Comparison of ENCODE assay signal across 8 mouse cellular contexts in genomic region chr5:30888337-30889087, GRCm38 (mm10). TPM values are rescaled to one million over a fixed set of nuclear protein-coding genes. Genes with fewer than 3 reads are reported as not detected.
DNase-seq lines count a peak whose midpoint lies in the region; ATAC-seq and TF ChIP-seq lines count a peak whose summit lies in the region.

Gene Agbl5, plus strand, starts transcription at chr5:30888694.

- peak within 1 kb of the TSS; percentile 75 for H3K9ac ChIP-seq in CH12.LX (ENCODE audit: insufficient read depth, low read depth)
- H3K9ac ChIP-seq in forebrain, embryonic 12.5 days: peak within 1 kb of the TSS; percentile 83
- H3K9ac ChIP-seq in heart, postnatal 0 days (replicated peaks; ENCODE audit: low read depth, low read length): peak within 1 kb of the TSS; percentile 67
- peak within 1 kb of the TSS; percentile 84 for H3K9ac ChIP-seq in liver, embryonic 16.5 days (ENCODE audit: low read depth, low read length)
- peak within 1 kb of the TSS; percentile 91 for H3K9ac ChIP-seq in neural tube, embryonic 13.5 days

- H3K36me3 ChIP-seq in CH12.LX (replicated peaks in 1 of 2; ENCODE audit: control insufficient read depth in 1 of 2, insufficient read depth in 1 of 2, low read length in 1 of 2): peaks cover 17 to 35% of the 10 kb centered on the region in 2 experiments
- H3K36me3 ChIP-seq in forebrain, embryonic 12.5 days (replicated peaks): peaks cover 32% of the 10 kb centered on the region
- H3K36me3 ChIP-seq in heart, postnatal 0 days (replicated peaks; ENCODE audit: control insufficient read depth, insufficient read depth, low read length): peaks cover 29% of the 10 kb centered on the region; the same call in 1 of the 2 replicates
- H3K36me3 ChIP-seq in liver, embryonic 16.5 days (ENCODE audit: control insufficient read depth, insufficient read depth): peaks cover 14% of the 10 kb centered on the region
- H3K36me3 ChIP-seq in neural tube, embryonic 13.5 days: peaks cover 30% of the 10 kb centered on the region
- H3K36me3 ChIP-seq in testis, adult 2 months (ENCODE audit: control insufficient read depth, insufficient read depth, low read length): peaks cover 6% of the 10 kb centered on the region

- H3K4me2 ChIP-seq in CH12.LX (ENCODE audit: insufficient read depth, low read depth, poor library complexity, severe bottlenecking): peak within 1 kb of the TSS; percentile 53
- peak within 1 kb of the TSS; percentile 69 for H3K4me2 ChIP-seq in forebrain, embryonic 12.5 days
- H3K4me2 ChIP-seq in heart, postnatal 0 days (ENCODE audit: low read depth, low read length): peak within 1 kb of the TSS; percentile 97
- peak within 1 kb of the TSS; percentile 92 for H3K4me2 ChIP-seq in liver, embryonic 16.5 days (ENCODE audit: low read depth, low read length)
- peak within 1 kb of the TSS; percentile 77 for H3K4me2 ChIP-seq in neural tube, embryonic 13.5 days

- dilution Hi-C loops in CH12.LX (cut with MboI; ENCODE audit: extremely low pct_ligation_motif_present, extremely low pct_unique_long_range_greater_than_20kb, low sequenced_read_pairs): no loop called here

- TF ChIP-seq POLR2A in CH12.LX (IDR thresholded peaks at IDR 0.05; ENCODE audit: low read depth, low read length): peak; percentile 63
- TF ChIP-seq POLR2A in testis, adult 2 months (IDR thresholded peaks at IDR 0.05; ENCODE audit: control insufficient read depth, low read depth, low read length): peak; percentile 57

- H3K4me3 ChIP-seq in CH12.LX (replicated peaks in 1 of 3; ENCODE audit: low read depth in 2 of 3, low read length in 2 of 3, poor library complexity in 1 of 3): peak within 1 kb of the TSS; percentile 75 to 87 (median 79)
- peak within 1 kb of the TSS; percentile 82 for H3K4me3 ChIP-seq in forebrain, embryonic 12.5 days (replicated peaks)
- H3K4me3 ChIP-seq in heart, postnatal 0 days (ENCODE audit: low read depth, low read length): peak within 1 kb of the TSS; percentile 76
- peak within 1 kb of the TSS; percentile 87 for H3K4me3 ChIP-seq in liver, embryonic 16.5 days (ENCODE audit: low read depth, low read length)
- peak within 1 kb of the TSS; percentile 84 for H3K4me3 ChIP-seq in neural tube, embryonic 13.5 days
- peak within 1 kb of the TSS; percentile 100 for H3K4me3 ChIP-seq in testis, adult 2 months (ENCODE audit: control insufficient read depth, low read depth, low read length)

- WGBS in forebrain, embryonic 12.5 days: under 1% methylated on average over 33 of the region's 42 CpGs
- under 1% methylated on average over 42 of the region's 42 CpGs for WGBS in heart, postnatal 0 days
- under 1% methylated on average over 39 of the region's 42 CpGs for WGBS in liver, embryonic 16.5 days (ENCODE audit: insufficient replicate concordance)
- WGBS in neural tube, embryonic 13.5 days: under 1% methylated on average over 32 of the region's 42 CpGs

- in situ Hi-C loops in CH12.LX (cut with MboI; ENCODE audit: low pct_ligation_motif_present, low pct_unique_long_range_greater_than_20kb, low sequenced_read_pairs): no loop called here

- ATAC-seq in forebrain, embryonic 12.5 days (ENCODE audit: low FRiP score): peak; percentile 92
- peak; percentile 88 for ATAC-seq in heart, postnatal 0 days (ENCODE audit: insufficient read depth, low read depth)
- ATAC-seq in liver, embryonic 16.5 days (ENCODE audit: low read depth): peak; percentile 83
- peak; percentile 95 for ATAC-seq in neural tube, embryonic 13.5 days (ENCODE audit: low read depth)

- no peaks in the 10 kb centered on the region for H3K9me3 ChIP-seq in CH12.LX (replicated peaks; ENCODE audit: low read length)
- no peaks in the 10 kb centered on the region for H3K9me3 ChIP-seq in forebrain, embryonic 12.5 days
- H3K9me3 ChIP-seq in heart, postnatal 0 days (replicated peaks; ENCODE audit: control insufficient read depth, low read length): no peaks in the 10 kb centered on the region
- H3K9me3 ChIP-seq in liver, embryonic 16.5 days (replicated peaks; ENCODE audit: control insufficient read depth, low read length): no peaks in the 10 kb centered on the region
- no peaks in the 10 kb centered on the region for H3K9me3 ChIP-seq in neural tube, embryonic 13.5 days

- H3K27ac ChIP-seq in CH12.LX (ENCODE audit: insufficient read depth, low read depth): peak within 1 kb of the TSS; percentile 74
- H3K27ac ChIP-seq in forebrain, embryonic 12.5 days: peak within 1 kb of the TSS; percentile 98
- H3K27ac ChIP-seq in heart, postnatal 0 days (ENCODE audit: low read depth): peak within 1 kb of the TSS; percentile 92
- peak within 1 kb of the TSS; percentile 93 for H3K27ac ChIP-seq in liver, embryonic 16.5 days (ENCODE audit: low read length)
- H3K27ac ChIP-seq in neural tube, embryonic 13.5 days (replicated peaks): peak within 1 kb of the TSS; percentile 98
- peak within 1 kb of the TSS; percentile 99 for H3K27ac ChIP-seq in testis, adult 2 months (ENCODE audit: control insufficient read depth, insufficient read depth, low read depth, low read length)

- no peak for TF ChIP-seq EP300 in CH12.LX (IDR thresholded peaks at IDR 0.05; ENCODE audit: low read length)
- TF ChIP-seq EP300 in heart, postnatal 0 days (IDR thresholded peaks at IDR 0.05; ENCODE audit: low read depth): no peak

- TF ChIP-seq RAD21 in CH12.LX (IDR thresholded peaks at IDR 0.05; ENCODE audit: low read depth, low read length): no peak

- TF ChIP-seq CTCF in CH12.LX (conservative IDR thresholded peaks at IDR 0.05 in 1 of 2, IDR thresholded peaks at IDR 0.05 in 1 of 2; ENCODE audit: low read depth in 2 of 2, low read length in 2 of 2): no peak
- no peak for TF ChIP-seq CTCF in heart, postnatal 0 days (IDR thresholded peaks at IDR 0.05; ENCODE audit: low read depth)
- TF ChIP-seq CTCF in testis, adult 2 months (IDR thresholded peaks at IDR 0.05; ENCODE audit: control insufficient read depth, insufficient read depth, insufficient replicate concordance, low read depth, low read length): no peak

- no peaks in the 10 kb centered on the region for H3K27me3 ChIP-seq in CH12.LX (replicated peaks)
- no peaks in the 10 kb centered on the region for H3K27me3 ChIP-seq in forebrain, embryonic 12.5 days
- H3K27me3 ChIP-seq in heart, postnatal 0 days (ENCODE audit: control insufficient read depth, insufficient read depth, low read length): no peaks in the 10 kb centered on the region
- H3K27me3 ChIP-seq in liver, embryonic 16.5 days (ENCODE audit: control insufficient read depth, insufficient read depth, low read depth, low read length): no peaks in the 10 kb centered on the region
- no peaks in the 10 kb centered on the region for H3K27me3 ChIP-seq in neural tube, embryonic 13.5 days
- H3K27me3 ChIP-seq in testis, adult 2 months (ENCODE audit: control insufficient read depth, insufficient read depth, low read length): no peaks in the 10 kb centered on the region

- DNase-seq in CH12.LX (ENCODE audit: extremely low read depth): peak; percentile 91
- DNase-seq in c-Kit-positive CD71-positive TER-119-negative erythroid progenitor cells, embryonic 14.5 days (ENCODE audit: low read depth): peak; percentile 83
- DNase-seq in heart, postnatal 0 days (ENCODE audit: low spot score): peak; percentile 84
- peak; percentile 96 to 98 for DNase-seq in kidney, postnatal 4 days

- H3K4me1 ChIP-seq in CH12.LX (ENCODE audit: control insufficient read depth in 1 of 2, insufficient read depth in 2 of 2): peaks cover 3 to 18% of the 10 kb centered on the region in 2 experiments
- H3K4me1 ChIP-seq in forebrain, embryonic 12.5 days: peaks cover 17% of the 10 kb centered on the region
- peaks cover 16% of the 10 kb centered on the region; the same call in 1 of the 2 replicates for H3K4me1 ChIP-seq in heart, postnatal 0 days (ENCODE audit: control insufficient read depth, insufficient read depth)
- H3K4me1 ChIP-seq in liver, embryonic 16.5 days (ENCODE audit: control insufficient read depth, low read depth, low read length): peaks cover 24% of the 10 kb centered on the region
- peaks cover 25% of the 10 kb centered on the region for H3K4me1 ChIP-seq in neural tube, embryonic 13.5 days (replicated peaks)
- H3K4me1 ChIP-seq in testis, adult 2 months (ENCODE audit: control insufficient read depth, insufficient read depth, low read length): peaks cover 6% of the 10 kb centered on the region

- no peaks in the 10 kb centered on the region for H3K79me2 ChIP-seq in CH12.LX (replicated peaks; ENCODE audit: control insufficient read depth, extremely low read depth, insufficient read depth, poor library complexity, severe bottlenecking)

TF ChIP-seq in CH12.LX, 34 proteins besides CTCF, POLR2A, EP300 and RAD21 (continues in another document):
- peak; percentile 95 for TF ChIP-seq MAFK (IDR thresholded peaks at IDR 0.05; ENCODE audit: insufficient replicate concordance, low read length)
- peak; percentile 69 for TF ChIP-seq CHD2 (IDR thresholded peaks at IDR 0.05; ENCODE audit: low read length)
- TF ChIP-seq JUND (conservative IDR thresholded peaks at IDR 0.05; ENCODE audit: low read depth, low read length): no peak
- peak; percentile 96 for TF ChIP-seq MXI1 (IDR thresholded peaks at IDR 0.05; ENCODE audit: low read depth, low read length)
- TF ChIP-seq NELFE (IDR thresholded peaks at IDR 0.05; ENCODE audit: low read depth, low read length): no peak; the same call in 1 of the 2 replicates
- no peak for TF ChIP-seq SMC3 (IDR thresholded peaks at IDR 0.05; ENCODE audit: low read depth, low read length)
- TF ChIP-seq IRF4 (IDR thresholded peaks at IDR 0.05; ENCODE audit: low read depth, low read length): no peak; the same call in 1 of the 2 replicates
- no peak for TF ChIP-seq ZKSCAN1 (IDR thresholded peaks at IDR 0.05; ENCODE audit: borderline replicate concordance, low read depth, low read length)
- no peak for TF ChIP-seq ZC3H11A (IDR thresholded peaks at IDR 0.05; ENCODE audit: low read depth, low read length)
- TF ChIP-seq MEF2A (IDR thresholded peaks at IDR 0.05; ENCODE audit: borderline replicate concordance, low read depth, low read length): peak; percentile 62; the same call in 1 of the 2 replicates
- peak; percentile 76 for TF ChIP-seq HCFC1 (IDR thresholded peaks at IDR 0.05; ENCODE audit: low read depth, low read length)
- no peak for TF ChIP-seq GABPA (IDR thresholded peaks at IDR 0.05; ENCODE audit: insufficient replicate concordance, low read depth, low read length)
- TF ChIP-seq PAX5 (IDR thresholded peaks at IDR 0.05; ENCODE audit: low read length): no peak

RNA-seq across cellular contexts. Expression of gene Agbl5, which starts in this region (rescaled TPM):
- total RNA-seq in CH12.LX (2012; rRNA removed): 8.0 and 9.3 TPM in 2 replicates
- 3.5 and 4.1 TPM in 2 replicates for total RNA-seq in CH12.LX (2014; rRNA removed)
- polyA plus RNA-seq in CH12.LX (2012; ENCODE audit: insufficient read length, low read depth): 8.4 and 11.6 TPM in 2 replicates
- 28.8 TPM in 2 replicates for polyA plus RNA-seq in forebrain, embryonic 12.5 days (2016; fragmentation: Nextera tagmentation; extraction: Ambion mirVana)
- 18.1 and 28.2 TPM in 2 replicates for total RNA-seq in heart, postnatal 0 days (2014; rRNA removed; ENCODE audit: low replicate concordance)
- polyA plus RNA-seq in heart, postnatal 0 days (2015; fragmentation: Nextera tagmentation; extraction: Ambion mirVana): 4.2 and 4.9 TPM in 2 replicates
- 5.7 and 6.1 TPM in 2 replicates for polyA plus RNA-seq in liver, embryonic 16.5 days (2015; fragmentation: Nextera tagmentation; extraction: Ambion mirVana)
- 25.8 and 29.3 TPM in 2 replicates for polyA plus RNA-seq in neural tube, embryonic 13.5 days (2015; fragmentation: Nextera tagmentation; extraction: Ambion mirVana)
- polyA plus RNA-seq in testis, adult 2 months (2012; rRNA removed): 489 and 539 TPM in 2 replicates

Comparison
In these comparisons a context has a peak if more than half of its experiments do, and no peak if none do; other contexts are left out.
1. Peak in every context shown above with its lines: DNase-seq, ATAC-seq, H3K4me3 ChIP-seq and H3K27ac ChIP-seq.
2. RNA of gene Agbl5 (polyA plus RNA-seq): 489 to 539 TPM in testis, adult 2 months; 28.8 TPM in forebrain, embryonic 12.5 days, 25.8 to 29.3 TPM in neural tube, embryonic 13.5 days, 8.4 to 11.6 TPM in CH12.LX, 5.7 to 6.1 TPM in liver, embryonic 16.5 days and 4.2 to 4.9 TPM in heart, postnatal 0 days; every median in the first group is over 10 times any median in the second.